Mouse (Mus musculus): ENCODE data around the gene Tgm1.

GRCm38 (mm10) chr14:55735334-55735733, 21.6 kb upstream of the Tgm1 start:
- TF ChIP-seq CTCF (IDR thresholded peaks at IDR 0.05; ENCODE audit: borderline replicate concordance, insufficient read depth, low read depth, low read length), result no peak
- no peak for TF ChIP-seq POLR2A (IDR thresholded peaks at IDR 0.05; ENCODE audit: borderline replicate concordance, insufficient read depth, low read length)
